Mouse (Mus musculus) layer of hippocampus, postnatal 10 days (tissue): Measurements from ENCODE around the gene Rfx4. TPM values are rescaled to one million over a fixed set of nuclear protein-coding genes. Genes with fewer than 3 reads are reported as not detected.

Experiments
- DNase-seq, 2 experiments: peaks; one replicate each; pipeline ENCODE4 v3.0.0; 2021; ENCODE audit warnings: low spot score in 2 of 2
- long read RNA-seq: library from polyadenylated mRNA; stranded (forward); transcript quantifications from one replicate; pipeline ENCODE4 v2.0.0, GENCODE M21; 2023
- total RNA-seq, 2 experiments: library from RNA; stranded (reverse); gene quantifications; 2 replicates each; pipeline ENCODE4 v1.2.3; 2021

Gene Rfx4
- 10 to 100 TPM; 12.0 to 14.2 TPM for total RNA-seq
- long read RNA-seq, partial matches to known transcripts: 0 of 2 reads
- long read RNA-seq, other reads (novel, unspliced or antisense): 0 of 2 reads

DNA sequence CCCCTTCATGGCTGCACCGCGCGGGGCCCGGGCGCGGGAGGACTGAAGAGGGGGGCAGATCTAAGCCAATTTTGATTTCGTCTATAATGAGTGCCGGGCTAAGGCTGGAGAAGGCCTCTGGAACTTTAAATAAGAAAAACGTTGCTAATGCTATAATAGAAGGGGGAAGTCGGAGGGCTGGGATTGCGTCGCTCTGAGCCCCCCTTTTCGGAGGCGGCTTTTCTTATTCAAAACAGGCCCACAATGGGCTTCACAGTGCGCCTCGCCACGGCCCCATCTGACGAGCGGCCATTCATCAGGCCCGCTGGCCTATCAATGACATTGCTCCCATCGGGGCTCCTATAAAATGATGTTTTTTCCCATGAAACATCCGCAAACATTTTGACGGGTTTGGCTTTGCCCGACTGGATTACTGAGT is at the start of gene Rfx4:
Gene Rfx4 (plus strand): TSS at position 277 of the 418 bp plus-strand sequence.
- peak; percentile 34 to 58 for DNase-seq

DNA sequence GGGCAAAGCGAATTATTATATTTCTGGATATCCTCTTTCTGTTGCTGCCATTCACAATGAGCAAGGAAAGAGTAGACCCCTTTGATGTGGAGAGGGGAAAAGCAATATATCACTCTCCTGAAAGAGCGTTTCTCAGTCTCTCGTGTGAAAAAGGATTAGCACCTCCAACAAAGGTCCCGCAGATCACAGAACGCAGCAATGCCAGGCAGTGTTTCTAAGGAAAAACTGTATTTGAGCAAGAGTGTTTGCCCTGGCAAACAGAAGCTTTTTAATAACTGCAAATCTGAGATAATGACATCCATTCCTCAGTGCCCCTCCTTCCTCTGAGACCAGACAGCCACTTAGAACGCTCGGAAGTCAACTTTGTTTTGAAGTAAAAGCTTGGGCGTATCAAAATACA is 49.3 kb upstream of the Rfx4 start:
- no peak for DNase-seq

DNA sequence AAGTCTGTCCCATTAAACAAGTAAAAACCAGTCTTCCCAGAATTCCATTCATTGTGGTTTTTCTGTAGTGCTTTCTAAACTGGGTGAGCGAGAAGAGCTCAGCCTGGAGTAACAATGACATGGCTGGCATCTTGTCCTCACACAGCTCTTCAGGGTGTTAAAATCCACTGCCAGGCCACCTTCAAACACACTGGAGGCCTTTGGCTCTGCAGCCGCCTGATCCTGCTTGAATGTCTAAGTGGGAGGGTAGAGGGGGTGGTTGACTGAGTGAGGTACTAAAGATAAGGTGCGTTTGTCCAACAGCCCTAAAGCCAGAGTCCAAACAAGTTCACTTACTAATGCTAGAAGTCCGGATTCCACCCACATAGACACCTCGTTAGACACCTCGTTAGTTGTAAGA is 48.6 kb upstream of the Rfx4 start:
- no peak for DNase-seq

DNA sequence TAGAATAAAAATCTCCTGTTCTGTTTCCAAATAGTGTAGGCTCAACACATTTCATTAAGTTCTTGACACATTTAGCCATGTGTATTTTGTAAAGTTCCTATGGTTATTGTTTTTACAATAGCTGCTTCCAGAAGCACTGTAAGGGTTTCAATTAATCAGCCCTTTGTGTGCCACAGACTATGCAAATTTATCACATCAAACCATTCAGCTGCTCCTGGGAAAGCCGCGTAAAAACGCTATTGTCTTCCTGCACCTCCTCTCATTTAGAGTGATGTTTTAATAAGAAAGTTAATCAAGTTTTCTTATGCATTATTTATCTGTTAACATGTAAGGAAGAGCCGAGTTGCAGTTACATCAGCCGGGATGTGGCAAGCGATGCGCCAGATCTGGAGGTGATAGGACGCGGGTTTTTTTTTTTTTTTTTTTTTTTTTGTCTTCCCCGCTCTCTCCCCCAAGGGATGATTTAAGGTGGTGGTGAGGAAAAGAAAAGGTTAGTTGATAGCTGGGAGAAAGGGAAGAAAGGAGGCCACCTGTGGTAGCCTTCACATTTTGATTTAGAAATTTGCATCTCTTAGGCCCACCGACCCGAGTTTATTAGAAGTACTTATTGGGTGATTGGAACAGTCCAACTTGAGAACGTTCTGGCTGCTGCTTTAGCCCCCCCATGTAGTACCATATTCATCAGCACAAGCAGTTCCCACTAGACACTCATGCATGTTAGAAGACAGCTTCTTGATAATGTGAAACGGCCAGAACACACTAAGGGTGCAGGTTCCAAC is 47.9 kb upstream of the Rfx4 start:
- no peak for DNase-seq

DNA sequence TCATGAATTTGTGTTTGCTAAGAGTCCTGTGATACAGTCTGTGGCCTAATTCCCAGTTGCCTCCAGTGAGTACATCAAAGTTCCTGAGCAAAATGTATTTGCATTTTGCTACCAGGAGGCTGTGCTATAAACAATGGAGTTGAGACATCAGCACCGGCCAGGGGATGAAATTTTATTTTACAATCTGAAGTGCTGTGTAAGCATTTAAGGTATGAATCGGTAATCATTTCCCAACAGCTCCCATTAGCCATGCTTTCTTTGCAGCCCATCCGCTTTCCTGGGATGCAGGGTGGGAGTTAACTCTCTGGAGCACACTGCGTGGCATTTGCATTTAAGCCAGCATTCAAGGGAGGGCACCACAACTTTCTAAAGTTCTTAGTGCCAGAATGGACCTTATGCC is 45.7 kb upstream of the Rfx4 start:
- DNase-seq: no peak

DNA sequence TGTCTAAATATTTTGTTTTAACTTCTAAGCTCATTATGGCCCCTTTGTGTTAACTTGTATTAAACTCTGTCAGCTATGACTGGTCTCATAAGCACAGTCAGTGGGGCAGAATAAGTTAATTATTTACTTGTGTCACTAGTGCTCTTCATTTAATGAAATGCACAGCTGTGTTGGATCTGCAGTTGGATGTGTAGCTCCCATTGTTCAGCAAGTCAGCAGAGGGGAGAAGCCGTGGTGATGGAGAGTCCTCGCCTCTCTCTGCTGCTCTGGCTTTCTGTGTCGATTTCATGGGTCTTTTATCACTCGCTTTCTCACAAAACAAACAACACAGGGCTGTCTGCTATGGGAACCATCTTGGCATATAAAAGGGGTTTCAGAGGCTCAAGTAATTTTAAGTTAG is 45.0 kb upstream of the Rfx4 start:
- no peak for DNase-seq

DNA sequence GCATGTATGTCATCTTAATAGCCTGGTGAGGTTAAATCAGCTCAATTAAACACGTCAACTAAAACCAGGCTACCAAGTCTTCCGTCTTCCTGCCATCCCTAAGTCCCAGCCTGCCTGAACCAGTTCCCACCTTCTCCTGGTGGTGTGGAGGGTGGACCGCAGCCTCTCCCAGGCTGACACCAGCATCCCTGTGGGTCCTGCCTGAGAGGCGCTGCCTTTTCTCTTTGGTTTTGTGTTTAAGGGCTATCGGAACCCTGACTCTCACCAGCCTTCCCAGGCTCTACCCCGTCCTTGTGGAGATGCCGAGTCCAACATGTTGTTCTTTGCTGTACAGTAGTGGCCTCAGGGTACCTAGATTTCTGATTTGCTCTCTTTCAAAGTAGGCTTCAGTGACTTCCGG is 44.4 kb upstream of the Rfx4 start:
- no peak for DNase-seq

DNA sequence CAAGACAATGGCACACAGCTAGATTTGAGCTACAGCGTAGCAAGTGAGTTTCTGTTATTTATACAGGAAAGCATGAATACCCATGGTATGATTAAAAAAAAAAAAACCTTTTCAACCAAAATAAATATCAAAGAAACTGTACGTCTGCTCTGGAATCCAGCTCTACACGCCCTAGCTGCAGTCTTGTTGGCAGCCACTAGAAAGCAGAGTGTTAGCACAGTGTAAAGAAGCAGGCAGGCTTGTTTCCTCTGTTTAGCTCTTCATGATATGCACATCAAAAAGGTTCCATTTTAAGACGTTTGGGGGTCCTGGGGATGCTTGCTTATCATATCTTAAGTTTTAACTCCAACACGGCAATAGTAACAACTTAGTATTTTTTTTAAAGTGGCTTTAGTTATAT is 43.9 kb upstream of the Rfx4 start:
- DNase-seq: no peak

DNA sequence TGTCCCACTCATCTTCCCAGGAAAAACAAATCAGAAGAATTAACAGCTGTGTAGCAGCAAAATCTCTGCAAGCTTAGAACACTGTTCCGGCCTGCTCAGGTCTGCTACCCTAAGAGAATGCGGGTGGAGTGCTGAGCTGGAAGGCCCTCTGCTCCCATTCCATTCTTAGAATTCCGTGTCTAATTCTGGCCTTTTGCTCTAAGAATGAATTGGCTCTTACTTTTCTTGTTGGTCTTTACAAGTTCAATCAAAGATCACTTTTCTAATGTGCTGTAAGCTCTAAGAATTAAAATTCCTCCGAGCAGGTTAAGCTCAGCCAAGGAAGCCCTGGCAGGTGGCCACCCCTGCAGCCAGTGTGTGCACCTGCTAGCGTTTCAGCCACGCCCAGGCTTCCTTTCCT is 43.3 kb upstream of the Rfx4 start:
- DNase-seq: no peak

DNA sequence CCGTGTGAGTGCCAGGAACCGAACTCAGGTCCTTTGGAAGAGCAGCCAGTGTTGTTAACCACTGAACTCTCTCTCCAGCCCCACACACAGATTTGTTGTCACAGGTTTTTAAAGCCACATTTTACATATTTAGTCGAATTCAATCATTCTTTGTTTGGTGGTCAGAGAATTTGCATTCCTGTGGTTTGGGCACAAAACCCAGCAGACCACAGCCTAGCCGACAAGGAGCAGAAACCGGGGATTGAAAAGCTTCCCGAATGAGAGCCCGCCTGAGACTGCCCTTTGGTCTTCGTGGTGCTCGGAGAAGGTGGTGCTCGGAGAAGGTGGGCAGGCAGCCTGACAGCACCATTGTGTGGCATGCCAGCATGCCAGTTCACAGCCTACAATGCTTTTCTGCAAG is 42.8 kb upstream of the Rfx4 start:
- no peak for DNase-seq

DNA sequence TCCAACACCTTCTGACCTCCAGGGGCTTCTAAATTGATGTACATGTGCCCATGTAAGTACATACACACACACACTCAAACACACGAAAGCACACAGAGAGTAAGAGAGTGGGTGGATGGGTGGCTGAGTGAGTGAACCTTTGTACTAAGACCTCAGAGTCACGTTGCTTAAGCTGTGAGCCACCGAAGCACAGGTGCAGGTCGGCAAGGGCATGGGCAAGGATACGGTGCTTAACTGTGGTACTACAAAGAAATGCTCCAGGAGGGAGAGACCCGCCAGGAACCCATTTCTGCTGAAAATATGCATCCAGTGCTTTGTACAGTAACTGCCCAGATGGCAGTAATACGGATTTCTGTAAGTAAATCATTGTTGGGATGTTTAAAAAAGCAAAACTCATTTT is 40.2 kb upstream of the Rfx4 start:
- DNase-seq: no peak

DNA sequence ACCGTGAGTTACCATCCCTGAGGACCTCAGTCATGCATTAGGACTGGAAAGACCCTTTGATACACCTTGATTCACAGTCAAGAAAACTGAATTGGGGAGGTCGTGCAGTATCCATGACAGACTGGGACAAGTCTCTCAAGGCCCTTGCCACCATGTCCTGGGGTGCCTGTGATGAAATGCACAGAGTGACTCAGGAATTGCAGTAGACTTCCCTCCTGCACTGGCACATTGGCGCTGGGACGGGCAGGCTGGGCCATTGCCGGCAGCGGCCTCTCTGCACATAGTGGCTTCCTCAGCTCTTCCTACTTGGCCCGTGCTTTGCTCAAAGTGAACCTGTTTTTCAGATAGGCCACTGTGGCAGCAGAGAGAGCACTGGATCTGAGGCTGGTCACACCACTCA is 39.3 kb upstream of the Rfx4 start:
- no peak for DNase-seq

DNA sequence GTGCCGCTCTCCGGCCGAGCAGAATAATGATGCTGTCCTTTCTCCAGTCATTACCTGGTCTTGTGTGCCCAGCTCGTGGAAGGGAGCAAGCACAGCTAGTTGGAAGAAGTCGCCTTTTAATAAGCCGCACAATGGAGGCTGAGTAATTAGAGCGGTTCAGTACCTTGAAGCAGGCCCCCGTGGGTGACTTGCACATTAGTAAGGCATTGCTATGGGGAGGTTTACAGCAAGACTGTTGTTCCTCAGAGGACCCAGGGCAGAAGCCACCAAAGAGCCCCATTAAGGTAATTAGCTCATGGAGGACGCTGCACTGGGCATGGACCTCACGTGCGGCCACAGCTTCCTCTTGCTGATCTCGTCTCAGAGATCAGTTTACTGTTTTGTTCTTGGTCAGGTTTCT is 33.2 kb upstream of the Rfx4 start:
- no peak for DNase-seq

DNA sequence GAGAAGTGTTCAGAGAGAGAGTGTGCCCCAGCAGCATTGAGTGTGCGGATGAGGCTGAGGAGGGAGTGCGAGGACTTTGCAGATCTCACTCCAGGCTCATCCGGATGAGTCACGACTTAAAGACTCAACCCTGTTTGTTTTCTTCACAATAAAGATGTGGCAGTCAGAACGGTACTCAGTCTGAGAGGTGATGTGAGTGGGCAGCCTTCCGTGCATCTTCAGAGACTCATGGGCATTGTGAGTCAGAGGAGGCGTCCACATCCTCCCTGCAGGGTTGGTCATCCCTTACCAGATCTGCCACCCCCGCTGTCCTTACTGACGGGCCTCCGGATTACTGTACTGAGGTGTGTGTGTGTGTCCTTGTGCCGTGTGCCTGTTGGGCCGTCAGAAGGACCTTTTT is 28.9 kb upstream of the Rfx4 start:
- DNase-seq: no peak

DNA sequence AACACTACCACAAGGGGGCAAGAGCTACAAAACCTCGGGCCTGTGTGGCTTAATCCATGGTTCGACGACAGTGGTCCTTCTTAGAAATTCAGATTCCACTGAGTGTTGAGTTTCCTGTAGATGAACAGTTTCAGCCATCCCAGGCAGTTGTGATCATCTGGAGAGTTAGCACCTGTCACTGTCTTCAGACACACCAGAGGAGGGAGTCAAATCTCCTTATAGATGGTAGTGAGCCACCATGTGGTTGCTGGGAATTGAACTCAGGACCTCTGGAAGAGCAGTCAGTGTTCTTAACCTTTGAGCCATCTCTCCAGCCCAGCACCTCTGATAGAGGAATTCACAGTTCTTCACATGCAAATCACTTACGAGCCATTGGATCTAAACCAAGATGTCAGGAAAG is 28.1 kb upstream of the Rfx4 start:
- DNase-seq: no peak

DNA sequence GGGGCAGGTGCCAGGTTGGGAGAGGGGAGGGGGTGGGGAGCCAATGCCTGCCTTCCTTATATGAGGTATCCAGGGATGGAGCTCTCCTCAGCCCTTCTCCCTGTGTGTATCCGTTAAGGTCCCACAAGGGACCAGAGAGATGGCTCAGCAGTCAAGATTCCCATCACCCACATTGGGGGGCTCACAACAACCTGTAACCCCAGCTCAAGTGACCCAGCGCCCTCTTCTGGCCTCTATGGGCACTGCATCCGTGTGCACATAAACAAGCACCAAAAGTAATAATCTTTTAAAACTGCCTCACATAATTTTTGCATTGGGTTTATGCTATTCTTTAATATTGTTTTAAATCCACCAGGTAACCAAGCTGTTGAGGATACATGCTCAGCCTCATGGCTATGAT is 25.8 kb upstream of the Rfx4 start:
- DNase-seq: no peak

DNA sequence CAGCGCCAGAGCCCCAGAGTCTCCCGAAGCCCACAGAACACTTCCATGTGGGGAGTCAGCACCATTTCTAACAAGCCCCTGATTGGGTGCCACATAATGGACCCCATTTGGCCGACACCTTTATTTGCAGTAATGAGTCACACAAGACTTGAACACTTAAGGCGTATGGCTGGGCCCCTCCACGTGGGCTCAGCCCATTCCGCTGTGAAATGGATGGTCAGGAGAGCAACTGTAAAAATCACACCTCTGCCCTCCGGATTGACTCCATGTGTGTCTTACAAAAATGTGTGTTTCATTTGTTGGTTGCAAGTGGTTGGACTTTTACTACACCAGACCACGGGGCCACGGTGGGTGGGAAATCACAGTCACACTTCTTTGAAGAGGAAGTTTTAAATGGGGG is 24.9 kb upstream of the Rfx4 start:
- no peak for DNase-seq

DNA sequence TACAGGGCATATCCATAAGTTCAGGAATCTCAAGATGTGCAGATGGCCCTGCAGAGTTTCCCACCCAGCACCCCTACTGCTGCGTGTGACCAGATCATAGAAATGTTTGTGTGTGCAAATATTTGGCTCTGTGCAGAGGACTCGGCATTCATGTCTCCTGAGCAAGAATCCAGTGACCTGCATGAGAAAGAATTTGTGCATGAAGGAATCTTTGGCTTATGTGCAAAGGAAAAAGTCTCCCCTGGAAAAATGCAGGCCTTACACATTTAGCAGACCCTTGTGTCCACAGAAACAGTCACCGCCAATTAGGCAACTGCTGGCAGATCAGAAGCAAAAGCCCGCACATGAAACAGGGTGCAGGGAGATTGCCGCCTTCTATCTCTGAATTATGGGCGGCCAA is 22.4 kb upstream of the Rfx4 start:
- no peak for DNase-seq

DNA sequence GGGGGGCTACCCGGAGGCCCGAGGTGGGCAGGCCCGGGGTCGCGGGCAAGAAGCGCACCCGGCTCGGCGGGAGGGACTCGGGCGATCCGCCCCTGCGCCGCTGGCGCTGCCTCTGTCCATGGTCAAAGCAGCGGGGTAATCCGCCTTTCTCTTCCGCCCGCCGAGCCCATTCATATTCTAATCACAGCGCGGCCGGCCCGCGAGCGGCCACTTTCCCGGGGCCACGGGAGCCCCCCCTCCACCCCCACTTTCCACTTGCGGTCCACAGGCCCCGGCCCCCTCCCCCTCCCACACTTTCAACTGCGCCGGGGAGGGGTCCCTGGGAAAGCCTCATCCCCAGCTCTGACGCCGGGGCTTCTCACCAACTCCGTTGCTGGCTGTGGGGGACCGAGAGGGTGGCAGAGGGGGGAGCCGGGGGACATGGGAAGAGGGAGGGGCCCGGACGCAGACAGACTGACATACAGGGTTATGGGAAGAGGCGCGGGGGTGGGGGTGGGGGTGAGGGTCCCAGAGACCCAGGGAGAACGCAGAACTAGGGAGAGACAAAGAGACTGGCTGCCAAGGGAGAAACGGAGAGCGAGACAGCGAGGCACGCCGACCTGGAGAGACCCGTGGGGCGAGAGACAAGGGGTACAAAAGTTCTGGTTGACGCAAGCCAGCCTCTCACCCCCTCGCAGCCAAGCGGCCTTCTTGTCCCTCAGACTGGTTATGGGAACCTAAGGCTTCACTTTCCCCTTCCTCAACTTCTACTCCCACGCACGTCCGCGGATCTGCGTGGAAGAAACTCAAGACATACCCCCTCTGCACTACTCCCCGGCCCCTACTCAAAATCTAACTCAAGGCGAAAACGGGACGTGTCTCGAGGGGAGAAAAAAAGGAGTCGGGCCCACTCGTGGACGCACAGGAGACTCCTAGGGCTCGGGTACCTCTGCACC is 744 bp upstream of the Rfx4 start:
- peak; percentile 48 to 67 for DNase-seq

DNA sequence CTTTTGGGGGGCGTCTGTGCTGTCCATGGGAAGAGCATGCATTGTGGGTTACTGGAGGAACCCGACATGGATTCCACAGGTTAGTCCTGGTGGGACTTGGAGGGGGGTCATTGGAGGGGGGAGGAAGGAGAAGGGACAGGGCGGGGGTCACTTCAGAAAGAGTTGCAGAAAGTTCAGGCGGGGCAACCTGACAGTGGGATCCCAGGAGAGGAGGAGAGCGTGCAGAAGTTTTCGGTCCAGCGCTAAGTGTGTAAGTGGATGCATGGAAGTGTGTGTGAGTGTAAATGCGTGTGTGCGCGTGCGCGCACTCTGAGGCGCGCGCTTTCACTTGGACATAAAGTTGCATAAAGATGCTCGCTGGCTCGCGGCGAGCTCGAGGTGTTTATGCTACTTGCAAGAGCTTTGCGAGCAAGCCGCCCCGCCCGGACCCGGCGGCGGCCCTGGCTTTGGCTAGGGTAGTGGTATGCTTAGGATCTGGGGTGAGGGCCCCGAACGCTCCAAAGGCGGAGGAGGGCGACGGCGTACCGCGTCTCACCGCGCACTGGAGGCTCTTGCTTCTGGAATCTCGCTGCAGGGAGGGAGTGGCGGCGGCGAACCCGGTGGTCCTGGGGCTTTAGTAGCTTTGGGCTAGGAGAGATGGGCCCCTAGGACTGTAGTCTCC is 703 bp downstream of the Rfx4 start:
- DNase-seq: peak; percentile 26 to 41

DNA sequence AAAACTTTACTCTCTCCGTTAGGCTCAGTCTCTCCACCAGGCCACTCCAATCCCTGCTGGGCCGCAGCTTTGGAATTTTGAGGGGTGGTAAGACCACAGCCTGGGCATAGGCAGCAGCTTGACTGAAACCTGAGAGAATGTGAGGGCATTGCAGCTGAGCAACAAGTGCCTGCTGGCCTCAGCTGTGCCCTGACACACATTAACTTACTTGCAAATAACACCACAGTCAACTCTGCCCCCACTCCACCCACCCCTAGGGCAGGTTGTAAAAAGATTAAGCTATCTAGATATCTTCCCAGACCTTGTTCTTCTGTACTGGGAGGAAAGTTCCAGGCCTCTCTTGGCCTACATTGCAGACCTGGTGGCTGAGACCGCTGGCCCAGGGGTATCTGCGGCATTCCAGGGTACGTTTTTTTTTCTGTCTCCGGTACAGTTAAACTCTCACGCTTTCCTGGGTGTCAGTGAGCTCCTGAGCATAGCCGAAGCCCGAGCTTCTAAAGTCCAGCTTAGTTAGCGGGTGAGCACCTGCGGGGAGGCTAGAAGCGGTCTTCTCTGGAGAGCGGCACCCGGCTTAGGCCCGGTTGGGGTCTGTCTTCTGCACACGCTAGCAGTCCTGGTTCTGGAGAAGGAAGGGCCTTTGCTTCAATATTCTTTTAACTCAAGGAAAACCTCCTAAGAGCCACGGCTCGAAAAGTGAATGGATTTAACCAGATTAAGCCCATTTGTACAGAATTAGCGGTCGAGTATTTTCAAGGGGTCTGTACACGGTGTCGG is 1.8 kb downstream of the Rfx4 start:
- peak in 1 of 2 experiments; percentile 35 for DNase-seq
